Mouse (Mus musculus) fat pad, adult 2 months (tissue): ENCODE data around the gene Rimbp2.
"Not testable (repeated sequence)": the region's sequence is repeated elsewhere in the genome, so short reads cannot be mapped to it uniquely, and the experiment has no call there.

Experiments used
- DNase-seq: peaks from one replicate; pipeline ENCODE4 v3.0.0-alpha.2; 2011; ENCODE audit warnings: low read depth, low spot score; ENCODE audit errors: extremely low read depth

The Rimbp2 gene

GRCm38 (mm10) chr5:128953278-128954070 is at the start of gene Rimbp2:
Gene Rimbp2, minus strand, starts transcription at chr5:128953486.
- no peak for DNase-seq

GRCm38 (mm10) chr5:129002571-129003011 is 49.3 kb upstream of the Rimbp2 start:
- no peak for DNase-seq

GRCm38 (mm10) chr5:129000706-129001468 is 47.6 kb upstream of the Rimbp2 start:
- no peak for DNase-seq

GRCm38 (mm10) chr5:128987141-128987954 is 34.1 kb upstream of the Rimbp2 start:
- no peak for DNase-seq

GRCm38 (mm10) chr5:128985946-128986345 is 32.7 kb upstream of the Rimbp2 start:
- no peak for DNase-seq

- no peak for DNase-seq
Measured at GRCm38 (mm10) chr5:128984536-128984935, 31.2 kb upstream of the Rimbp2 start.

- no peak for DNase-seq
Measured at GRCm38 (mm10) chr5:128981607-128982006, 28.3 kb upstream of the Rimbp2 start.

GRCm38 (mm10) chr5:128980857-128981256 is 27.6 kb upstream of the Rimbp2 start:
- DNase-seq, result no peak

- no peak for DNase-seq
Measured at GRCm38 (mm10) chr5:128978957-128979356, 25.7 kb upstream of the Rimbp2 start.

- DNase-seq, result not testable (repeated sequence)
Measured at GRCm38 (mm10) chr5:128977466-128977865, 24.2 kb upstream of the Rimbp2 start.

- no peak for DNase-seq
Measured at GRCm38 (mm10) chr5:128976266-128976665, 23.0 kb upstream of the Rimbp2 start.

GRCm38 (mm10) chr5:128971298-128971697 is 18.0 kb upstream of the Rimbp2 start:
- no peak for DNase-seq

GRCm38 (mm10) chr5:128970878-128971277 is 17.6 kb upstream of the Rimbp2 start:
- DNase-seq, result no peak

GRCm38 (mm10) chr5:128964353-128964752 is 11.1 kb upstream of the Rimbp2 start:
- no peak for DNase-seq

- DNase-seq, result no peak
Measured at GRCm38 (mm10) chr5:128958916-128959315, 5.6 kb upstream of the Rimbp2 start.

- not testable (repeated sequence) for DNase-seq
Measured at GRCm38 (mm10) chr5:128954371-128954770, 1.1 kb upstream of the Rimbp2 start.

- no peak for DNase-seq
Measured at GRCm38 (mm10) chr5:128952291-128953195, 743 bp downstream of the Rimbp2 start.

- no peak for DNase-seq
Measured at GRCm38 (mm10) chr5:128951472-128951871, 1.8 kb downstream of the Rimbp2 start.

GRCm38 (mm10) chr5:128947093-128947492 is 6.2 kb downstream of the Rimbp2 start:
- DNase-seq, result no peak

- no peak for DNase-seq
Measured at GRCm38 (mm10) chr5:128940436-128940835, 12.8 kb downstream of the Rimbp2 start.
